Mouse (Mus musculus): ENCODE data around the gene Aqp3. TPM values are rescaled to one million over a fixed set of nuclear protein-coding genes. Genes with fewer than 3 reads are reported as not detected.
A peak's percentile ranks its signal among the peaks of the same experiment; 100 is the strongest.

Aqp3 gene
- 1.2 and 1.3 TPM in 2 replicates for polyA plus RNA-seq (2014; fragmentation: Nextera tagmentation; extraction: Ambion mirVana)

GRCm38 (mm10) chr4:41097871-41098576 lies at the start of gene Aqp3:
TSS of gene Aqp3 (minus strand) at chr4:41098183.
- Histone ChIP-seq H3K27ac (ENCODE audit: low read depth, low read length) (no peak within 1 kb of the TSS), H3K4me1 (replicated peaks; ENCODE audit: control insufficient read depth, insufficient read depth, low read length) (no peaks in the 10 kb centered on the region; the same call in 1 of the 2 replicates), H3K9me3 (ENCODE audit: control insufficient read depth, low read length) (no peaks in the 10 kb centered on the region), H3K36me3 (ENCODE audit: control insufficient read depth, insufficient read depth, low read length) (no peaks in the 10 kb centered on the region), H3K4me2 (replicated peaks; ENCODE audit: low read depth, low read length) (peak within 1 kb of the TSS; percentile 56), H3K9ac (ENCODE audit: low read depth, low read length) (no peak within 1 kb of the TSS), H3K27me3 (ENCODE audit: control insufficient read depth, insufficient read depth, low read length) (peaks cover 15% of the 10 kb centered on the region; the same call in 1 of the 2 replicates), H3K4me3 (ENCODE audit: low read depth, low read length) (peak within 1 kb of the TSS; percentile 29)
- WGBS: under 1% methylated on average over 42 of the region's 42 CpGs
- peak; percentile 45 for ATAC-seq (ENCODE audit: low FRiP score)
- peak; percentile 56 for DNase-seq (ENCODE audit: low spot score)

DNA sequence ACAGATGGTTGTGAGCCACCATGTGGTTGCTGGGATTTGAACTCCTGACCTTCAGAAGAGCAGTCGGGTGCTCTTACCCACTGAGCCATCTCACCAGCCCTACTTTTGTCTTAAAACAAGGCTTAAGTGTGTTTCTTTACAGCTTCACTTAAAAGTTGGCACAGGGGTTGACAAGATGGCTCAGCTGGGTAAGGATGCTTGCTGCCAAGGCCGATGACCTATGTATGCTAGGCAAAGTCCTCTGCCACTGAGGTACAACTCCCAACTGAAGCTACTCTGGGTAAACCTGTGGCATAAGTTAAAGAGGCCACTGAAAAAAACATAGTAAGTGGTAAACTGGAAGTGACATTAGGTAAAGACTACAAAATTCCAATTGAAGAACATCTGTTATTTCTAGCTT lies 44.6 kb upstream of the Aqp3 start:
- H3K9me3 ChIP-seq (ENCODE audit: control insufficient read depth, low read length): no peaks in the 10 kb centered on the region
- no peak for DNase-seq (ENCODE audit: low spot score)
- H3K4me2 ChIP-seq (replicated peaks; ENCODE audit: low read depth, low read length): no peak overlapping the region
- H3K27me3 ChIP-seq (ENCODE audit: control insufficient read depth, insufficient read depth, low read length): no peaks in the 10 kb centered on the region
- H3K4me1 ChIP-seq (replicated peaks; ENCODE audit: control insufficient read depth, insufficient read depth, low read length): no peaks in the 10 kb centered on the region; the same call in 1 of the 2 replicates
- H3K27ac ChIP-seq (ENCODE audit: low read depth, low read length): no peak overlapping the region
- no peaks in the 10 kb centered on the region for H3K36me3 ChIP-seq (ENCODE audit: control insufficient read depth, insufficient read depth, low read length)
- no peak overlapping the region for H3K4me3 ChIP-seq (ENCODE audit: low read depth, low read length)
- 93% methylated on average over 2 of the region's 2 CpGs for WGBS
- no peak overlapping the region for H3K9ac ChIP-seq (ENCODE audit: low read depth, low read length)
- no peak for ATAC-seq (ENCODE audit: low FRiP score)

GRCm38 (mm10) chr4:41140174-41140875 lies 42.3 kb upstream of the Aqp3 start:
- H3K9ac ChIP-seq (ENCODE audit: low read depth, low read length): no peak overlapping the region
- no peaks in the 10 kb centered on the region; the same call in 1 of the 2 replicates for H3K4me1 ChIP-seq (replicated peaks; ENCODE audit: control insufficient read depth, insufficient read depth, low read length)
- H3K27ac ChIP-seq (ENCODE audit: low read depth, low read length): no peak overlapping the region
- no peaks in the 10 kb centered on the region for H3K27me3 ChIP-seq (ENCODE audit: control insufficient read depth, insufficient read depth, low read length)
- no peaks in the 10 kb centered on the region for H3K36me3 ChIP-seq (ENCODE audit: control insufficient read depth, insufficient read depth, low read length)
- WGBS: 98% methylated on average over 6 of the region's 6 CpGs
- no peaks in the 10 kb centered on the region for H3K9me3 ChIP-seq (ENCODE audit: control insufficient read depth, low read length)
- no peak overlapping the region for H3K4me3 ChIP-seq (ENCODE audit: low read depth, low read length)
- no peak for ATAC-seq (ENCODE audit: low FRiP score)
- H3K4me2 ChIP-seq (replicated peaks; ENCODE audit: low read depth, low read length): no peak overlapping the region
- no peak for DNase-seq (ENCODE audit: low spot score)

DNA sequence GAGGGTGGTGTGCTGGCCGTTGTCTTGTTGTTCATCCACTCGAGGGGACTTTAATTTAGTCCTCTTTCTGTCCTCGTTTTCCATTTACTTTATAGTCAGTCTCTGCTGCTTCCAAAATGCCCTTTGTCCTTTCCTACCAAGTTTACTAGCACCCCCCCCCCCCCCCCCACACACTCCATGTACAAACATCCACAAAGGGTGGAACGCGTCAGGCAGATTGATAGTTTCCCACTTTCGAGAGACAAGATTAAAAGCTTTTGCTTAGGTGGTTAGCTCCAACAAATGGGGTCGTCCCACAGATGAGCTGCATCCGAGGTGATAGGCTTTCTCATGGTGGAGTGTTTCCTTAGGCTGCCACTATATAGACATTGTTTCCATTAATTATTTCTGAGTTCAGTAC lies 38.8 kb upstream of the Aqp3 start:
- Histone ChIP-seq H3K4me3 (ENCODE audit: low read depth, low read length) (peak overlapping the region; percentile 93), H3K9ac (ENCODE audit: low read depth, low read length) (peak overlapping the region; percentile 99), H3K36me3 (ENCODE audit: control insufficient read depth, insufficient read depth, low read length) (no peaks in the 10 kb centered on the region), H3K27me3 (ENCODE audit: control insufficient read depth, insufficient read depth, low read length) (no peaks in the 10 kb centered on the region), H3K27ac (ENCODE audit: low read depth, low read length) (peak overlapping the region; percentile 100), H3K4me2 (replicated peaks; ENCODE audit: low read depth, low read length) (peak overlapping the region; percentile 61), H3K4me1 (replicated peaks; ENCODE audit: control insufficient read depth, insufficient read depth, low read length) (no peaks in the 10 kb centered on the region), H3K9me3 (ENCODE audit: control insufficient read depth, low read length) (no peaks in the 10 kb centered on the region)
- ATAC-seq (ENCODE audit: low FRiP score) (no peak), DNase-seq (ENCODE audit: low spot score) (peak; percentile 37)
- 1% methylated on average over 8 of the region's 8 CpGs for WGBS

DNA sequence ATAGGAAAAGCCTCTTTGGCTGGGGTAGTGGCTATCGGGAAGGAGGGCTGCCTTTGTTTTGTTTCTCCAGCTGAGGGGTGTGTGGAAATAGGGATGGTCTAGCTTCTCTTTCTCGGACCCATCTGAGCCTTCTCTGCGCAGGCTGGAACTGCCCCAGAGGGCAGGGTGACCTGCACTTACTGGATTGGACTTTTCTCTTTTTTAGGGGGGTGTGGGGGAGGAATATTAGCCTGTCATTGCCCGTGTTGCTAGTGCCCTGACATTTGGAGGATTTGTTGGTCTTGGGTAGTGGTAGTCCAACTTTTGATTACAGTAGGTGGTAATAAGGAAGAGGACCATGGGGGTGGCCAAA lies 38.4 kb upstream of the Aqp3 start:
- Histone ChIP-seq H3K9ac (ENCODE audit: low read depth, low read length) (peak overlapping the region; percentile 99), H3K9me3 (ENCODE audit: control insufficient read depth, low read length) (no peaks in the 10 kb centered on the region), H3K36me3 (ENCODE audit: control insufficient read depth, insufficient read depth, low read length) (no peaks in the 10 kb centered on the region), H3K4me2 (replicated peaks; ENCODE audit: low read depth, low read length) (peak overlapping the region; percentile 61), H3K4me3 (ENCODE audit: low read depth, low read length) (peak overlapping the region; percentile 93), H3K4me1 (replicated peaks; ENCODE audit: control insufficient read depth, insufficient read depth, low read length) (no peaks in the 10 kb centered on the region), H3K27ac (ENCODE audit: low read depth, low read length) (peak overlapping the region; percentile 100), H3K27me3 (ENCODE audit: control insufficient read depth, insufficient read depth, low read length) (no peaks in the 10 kb centered on the region)
- 0% methylated on average over 4 of the region's 4 CpGs for WGBS
- DNase-seq (ENCODE audit: low spot score) (no peak), ATAC-seq (ENCODE audit: low FRiP score) (peak; percentile 56)

- DNase-seq (ENCODE audit: low spot score): peak; percentile 79
- H3K9ac ChIP-seq (ENCODE audit: low read depth, low read length): peak within 1 kb of the TSS; percentile 99
- no peaks in the 10 kb centered on the region for H3K36me3 ChIP-seq (ENCODE audit: control insufficient read depth, insufficient read depth, low read length)
- 1% methylated on average over 44 of the region's 65 CpGs for WGBS
- peak within 1 kb of the TSS; percentile 93 for H3K4me3 ChIP-seq (ENCODE audit: low read depth, low read length)
- H3K27ac ChIP-seq (ENCODE audit: low read depth, low read length): peak within 1 kb of the TSS; percentile 100
- ATAC-seq (ENCODE audit: low FRiP score): peak; percentile 84
- peak within 1 kb of the TSS; percentile 61 for H3K4me2 ChIP-seq (replicated peaks; ENCODE audit: low read depth, low read length)
- no peaks in the 10 kb centered on the region for H3K4me1 ChIP-seq (replicated peaks; ENCODE audit: control insufficient read depth, insufficient read depth, low read length)
- no peaks in the 10 kb centered on the region for H3K27me3 ChIP-seq (ENCODE audit: control insufficient read depth, insufficient read depth, low read length)
- no peaks in the 10 kb centered on the region for H3K9me3 ChIP-seq (ENCODE audit: control insufficient read depth, low read length)
Measured at GRCm38 (mm10) chr4:41135711-41136453, 37.9 kb upstream of the Aqp3 start, which contains the start of gene Ube2r2. TSS of gene Ube2r2 (plus strand) at chr4:41135743.

- Histone ChIP-seq H3K4me2 (replicated peaks; ENCODE audit: low read depth, low read length) (peak overlapping the region; percentile 61), H3K4me3 (ENCODE audit: low read depth, low read length) (peak overlapping the region; percentile 93), H3K27me3 (ENCODE audit: control insufficient read depth, insufficient read depth, low read length) (no peaks in the 10 kb centered on the region), H3K27ac (ENCODE audit: low read depth, low read length) (peak overlapping the region; percentile 100), H3K4me1 (replicated peaks; ENCODE audit: control insufficient read depth, insufficient read depth, low read length) (no peaks in the 10 kb centered on the region), H3K36me3 (ENCODE audit: control insufficient read depth, insufficient read depth, low read length) (no peaks in the 10 kb centered on the region), H3K9me3 (ENCODE audit: control insufficient read depth, low read length) (no peaks in the 10 kb centered on the region), H3K9ac (ENCODE audit: low read depth, low read length) (peak overlapping the region; percentile 99)
- WGBS: 3% methylated on average over 27 of the region's 70 CpGs
- ATAC-seq (ENCODE audit: low FRiP score) (peak; percentile 93), DNase-seq (ENCODE audit: low spot score) (peak; percentile 90)
Measured at GRCm38 (mm10) chr4:41134935-41135710, 37.1 kb upstream of the Aqp3 start.

Measured in hindbrain, embryonic 11.5 days (tissue).